Mouse (Mus musculus) fibroblast of lung, adult 2 months (primary cell): ENCODE results near the gene Nxn.

ENCODE experiments used
- DNase-seq: peaks from one replicate; pipeline ENCODE4 v3.0.0-alpha.2; 2011; ENCODE audit warnings: low read depth

Nxn gene

DNA sequence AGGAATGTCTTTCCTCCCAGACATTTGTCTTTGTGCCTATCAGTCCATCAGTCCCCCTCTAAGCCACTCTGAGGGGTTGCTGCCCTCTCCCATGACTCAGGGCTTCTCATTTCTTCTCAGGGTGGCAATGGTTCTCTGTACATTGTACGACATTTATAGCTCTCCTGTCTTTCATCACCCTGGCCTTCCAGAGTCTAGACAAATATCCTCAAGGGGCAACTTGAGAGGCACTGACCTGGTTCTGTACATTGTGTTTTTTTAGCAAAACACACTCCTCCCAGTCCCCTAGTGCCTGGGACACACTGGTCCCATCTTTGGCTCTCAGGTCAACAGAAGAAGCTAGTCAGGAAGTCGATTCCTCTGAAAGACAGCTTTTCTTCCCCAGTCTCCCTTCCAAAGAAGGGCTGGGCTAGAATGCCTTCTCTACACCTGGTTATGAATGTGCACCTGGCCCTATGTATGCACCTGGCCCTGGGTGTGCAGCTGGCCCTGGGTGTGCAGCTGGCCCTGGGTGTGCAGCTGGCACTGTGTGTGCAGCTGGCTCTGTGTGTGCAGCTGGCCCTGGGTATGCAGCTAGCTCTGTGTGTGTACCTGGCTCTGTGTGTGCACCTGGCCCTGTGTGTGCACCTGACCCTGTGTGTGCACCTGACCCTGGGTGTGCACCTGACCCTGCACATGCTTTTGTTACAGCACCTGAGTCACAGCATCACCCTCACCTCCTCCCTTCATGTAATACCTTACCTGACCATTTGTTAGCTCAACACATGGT lies 70.2 kb downstream of the Nxn start:
- no peak for DNase-seq

DNA sequence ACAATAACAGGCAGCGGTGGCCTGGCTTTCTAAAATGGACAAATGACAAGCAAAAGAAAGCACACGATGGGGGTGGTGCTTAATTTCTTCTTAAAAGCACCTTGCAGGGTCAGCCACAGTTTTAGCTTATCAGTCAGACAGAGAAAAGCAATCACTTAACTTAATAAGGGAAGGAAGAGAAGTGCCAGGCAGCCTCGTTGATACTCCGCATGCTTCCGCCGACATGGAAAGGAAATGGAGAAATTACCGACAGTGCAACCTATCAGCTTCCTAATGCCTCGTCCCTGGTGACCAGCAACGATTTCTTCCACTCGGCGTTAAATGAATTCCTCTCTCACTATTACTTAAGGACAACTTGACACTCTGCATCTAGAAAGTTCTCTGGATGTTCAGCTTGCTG lies 70.9 kb downstream of the Nxn start:
- DNase-seq = no peak

DNA sequence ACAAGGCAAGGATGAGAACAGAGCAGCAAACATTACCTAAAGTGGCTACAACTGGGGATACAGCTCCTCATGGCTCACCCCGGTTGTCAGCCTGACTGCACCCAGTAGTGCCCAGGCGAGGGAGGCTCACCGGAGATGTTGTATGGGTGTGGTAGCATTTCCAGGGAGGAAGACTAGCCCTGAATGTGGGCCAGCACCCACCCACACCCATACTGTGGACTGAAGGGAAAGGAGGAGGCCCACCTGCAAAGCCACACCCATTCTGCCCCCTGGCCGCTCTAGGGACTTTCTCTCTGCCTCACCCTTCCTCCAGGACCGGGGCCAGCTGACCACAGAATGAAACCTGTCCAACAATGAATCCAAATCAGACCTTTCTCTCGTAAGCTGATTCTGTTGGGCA lies 72.3 kb downstream of the Nxn start:
- DNase-seq = no peak

DNA sequence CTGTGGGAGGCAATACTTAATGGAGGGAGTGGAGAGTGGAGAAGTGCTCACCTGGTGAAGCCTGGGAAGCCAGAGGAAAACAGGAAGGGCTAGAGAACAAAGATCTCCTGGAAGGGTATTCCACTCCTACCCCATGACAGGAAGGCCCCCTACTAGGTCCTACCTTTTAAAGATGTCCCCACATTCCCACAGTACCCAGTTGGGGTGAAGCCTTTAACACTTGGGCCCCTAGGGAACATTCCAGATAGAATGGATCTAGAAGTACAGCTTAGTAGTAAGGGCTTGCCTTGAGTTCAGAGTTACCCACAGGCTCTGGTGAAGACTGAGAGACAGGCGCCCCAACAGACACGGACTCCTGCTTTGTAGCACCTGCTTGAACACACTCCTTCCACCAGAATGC lies 72.9 kb downstream of the Nxn start:
- DNase-seq = no peak

DNA sequence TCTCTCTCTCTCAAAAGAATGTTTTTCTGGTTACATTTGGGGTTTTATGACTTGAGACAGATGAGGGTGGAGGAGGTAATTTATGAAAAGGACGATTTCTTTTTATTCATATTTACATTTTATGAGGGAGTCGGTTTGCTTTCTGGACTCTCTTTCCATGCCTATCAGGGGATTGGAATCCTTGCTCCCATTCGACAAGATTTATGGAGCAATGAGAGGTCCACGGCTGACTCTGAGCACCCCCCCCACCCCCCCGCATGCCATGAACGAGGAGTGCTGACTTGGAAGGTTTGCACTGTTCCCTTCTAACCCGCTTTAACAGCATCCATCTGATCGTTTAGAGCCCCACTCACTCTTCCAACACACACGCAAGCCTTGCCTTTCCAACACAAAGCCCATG lies 74.1 kb downstream of the Nxn start:
- DNase-seq = no peak

DNA sequence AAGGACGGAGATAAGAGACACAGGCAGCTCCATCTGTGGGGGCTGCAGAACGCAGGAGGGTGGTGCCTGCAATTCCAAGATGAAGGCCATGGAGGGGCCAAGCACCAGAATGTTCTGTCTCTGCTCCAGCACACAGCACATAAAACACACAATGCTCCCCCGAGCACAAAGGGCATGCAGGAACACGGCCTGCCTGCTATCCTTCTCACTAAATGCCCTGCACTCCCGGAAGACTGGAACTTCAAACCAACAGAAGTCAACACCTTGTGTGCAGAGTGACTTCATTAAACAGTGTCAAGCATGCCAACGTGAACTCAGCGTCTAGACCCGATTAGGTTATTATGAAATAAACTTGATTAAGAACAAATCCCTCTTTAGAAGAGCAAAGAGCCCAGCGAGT lies 74.7 kb downstream of the Nxn start:
- no peak for DNase-seq

DNA sequence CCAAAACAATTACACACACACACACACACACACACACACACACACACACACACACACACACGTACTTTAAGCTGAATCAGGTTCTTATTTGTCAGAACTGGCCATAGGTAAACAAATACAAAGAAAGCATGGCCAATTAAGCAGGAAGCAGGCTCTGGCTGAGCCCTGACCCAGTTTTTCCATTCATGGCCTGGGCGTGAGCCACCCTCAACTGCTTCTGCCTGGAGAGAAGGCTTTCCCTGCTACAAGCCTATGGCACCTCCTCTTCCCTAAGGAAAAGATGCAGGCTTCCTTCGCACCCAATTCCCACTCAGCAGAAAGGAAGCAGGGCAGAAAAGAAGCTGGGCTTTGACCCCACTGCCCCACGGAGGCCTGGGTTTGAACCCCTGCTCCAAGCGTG lies 76.0 kb downstream of the Nxn start:
- DNase-seq = no peak

DNA sequence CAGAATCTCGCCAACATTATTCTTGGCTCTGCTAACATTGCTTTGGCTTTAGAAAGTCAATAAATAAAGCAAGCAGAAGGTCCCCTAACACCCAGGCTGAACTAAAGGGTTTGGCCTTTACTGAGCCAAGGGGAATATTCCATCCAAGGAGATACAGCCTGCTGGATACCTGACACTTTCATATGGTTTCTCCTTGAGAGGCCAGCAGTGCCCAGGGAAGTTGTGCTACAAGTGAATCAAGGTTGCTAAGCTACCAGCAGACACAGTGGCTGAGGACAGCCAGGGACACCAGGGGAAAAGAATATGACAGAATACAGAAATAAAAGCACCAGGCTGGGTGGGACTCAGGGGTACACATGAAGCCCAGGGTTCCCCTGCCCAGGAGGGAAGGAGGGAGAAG lies 76.9 kb downstream of the Nxn start:
- DNase-seq = peak; percentile 30

DNA sequence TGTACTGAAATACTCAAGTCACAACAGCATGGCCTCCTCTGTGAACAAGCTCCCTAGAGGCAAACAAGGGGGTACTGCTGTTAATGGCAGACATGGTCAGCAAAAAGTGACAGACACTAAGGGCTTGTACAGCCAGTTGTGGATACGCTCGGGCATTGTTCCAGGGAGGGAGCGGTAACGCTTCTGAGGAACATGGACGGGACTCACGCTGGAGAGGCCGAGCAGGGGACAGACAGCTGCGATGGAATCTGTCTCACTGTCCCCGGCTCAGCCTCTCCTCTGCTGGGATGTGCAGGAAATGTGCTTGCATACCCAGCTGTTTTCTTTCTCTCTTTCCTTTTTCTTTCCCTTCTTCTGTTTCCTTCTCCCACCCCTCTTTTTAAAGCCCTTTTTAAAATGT lies 78.5 kb downstream of the Nxn start:
- DNase-seq = no peak

DNA sequence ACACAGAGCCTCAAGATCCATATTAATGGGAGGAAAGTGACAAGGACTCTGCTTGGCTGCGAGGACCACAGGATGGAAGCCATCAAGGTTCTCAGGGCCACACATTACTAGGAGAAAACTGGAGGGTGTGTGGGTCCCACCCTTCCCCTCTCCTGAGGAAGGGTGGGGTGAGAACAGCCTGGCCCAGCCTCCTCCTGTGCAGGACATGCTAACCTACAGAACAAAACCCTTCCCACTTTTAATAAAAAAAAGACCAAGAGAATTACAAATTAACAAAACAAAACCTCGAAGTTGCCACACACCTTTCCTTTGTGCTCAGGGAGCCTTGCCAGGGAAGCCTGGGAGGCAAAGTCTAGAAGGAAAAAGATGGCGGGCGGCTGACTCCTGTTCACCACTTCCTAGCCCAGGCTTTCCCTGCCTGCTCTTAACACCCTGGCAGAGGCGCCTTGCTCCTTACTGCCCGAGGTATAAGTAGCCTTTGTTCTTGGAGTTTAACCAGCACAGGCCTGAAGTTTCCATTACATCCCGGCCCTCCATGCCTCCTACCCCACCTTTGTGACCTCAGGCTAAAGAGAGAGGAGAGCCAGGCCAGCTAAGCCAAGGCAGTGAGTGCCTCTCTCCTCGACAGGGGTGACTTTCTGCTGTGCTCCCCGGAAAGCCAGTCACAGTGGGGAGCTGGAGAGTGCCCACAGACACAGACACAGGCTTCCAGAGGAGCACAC lies 79.1 kb downstream of the Nxn start:
- DNase-seq = no peak

DNA sequence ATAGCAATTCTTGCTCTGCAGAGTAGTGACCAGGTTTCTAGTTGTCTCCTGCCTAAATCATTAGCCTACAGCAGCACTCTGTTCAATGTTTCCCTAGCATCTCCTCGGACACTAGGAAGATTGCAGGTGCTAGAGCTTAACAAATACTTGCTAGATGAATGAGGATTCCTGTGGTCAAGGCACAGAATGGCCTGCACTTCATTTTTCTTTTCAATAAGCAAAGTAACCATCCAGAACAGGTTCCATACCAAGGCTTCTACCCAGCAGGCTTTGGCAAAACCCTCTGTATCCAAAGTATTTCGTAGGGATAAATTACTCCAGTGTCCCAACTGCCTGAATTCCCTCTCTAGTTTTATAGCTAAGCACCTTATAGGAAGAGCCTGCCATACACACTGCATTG lies 81.0 kb downstream of the Nxn start:
- DNase-seq = no peak

DNA sequence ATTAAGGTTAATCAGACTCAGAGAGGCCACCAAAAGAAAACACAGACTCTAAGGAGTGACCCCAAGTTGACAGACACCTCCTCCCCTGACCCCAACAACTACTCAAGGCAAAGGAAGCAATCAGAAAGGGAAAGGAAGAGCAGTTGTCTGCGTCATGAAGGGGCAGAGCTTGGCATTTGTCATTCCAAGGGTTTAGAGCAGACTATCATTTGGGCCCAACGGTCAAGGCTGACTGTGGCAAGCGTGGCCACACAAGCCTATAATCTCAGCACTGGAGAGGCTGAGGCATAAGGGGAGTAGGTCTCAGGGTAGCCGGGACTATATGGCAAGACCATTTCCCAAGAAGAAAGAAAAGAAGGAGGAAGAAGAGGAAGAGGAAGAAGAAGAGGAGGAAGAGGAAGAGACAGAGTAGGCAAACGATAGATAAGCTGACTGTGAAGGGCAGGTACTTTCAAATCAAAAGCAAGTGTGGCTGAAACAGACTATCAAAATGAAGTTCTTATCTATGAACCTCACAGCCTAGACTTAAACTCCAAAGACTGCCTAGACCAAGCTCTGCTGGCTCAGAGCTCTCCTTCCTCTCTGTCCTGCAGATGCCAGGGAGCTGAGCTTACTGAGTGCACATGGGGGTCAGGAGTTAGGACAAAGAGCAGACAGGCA lies 83.0 kb downstream of the Nxn start:
- no peak for DNase-seq

DNA sequence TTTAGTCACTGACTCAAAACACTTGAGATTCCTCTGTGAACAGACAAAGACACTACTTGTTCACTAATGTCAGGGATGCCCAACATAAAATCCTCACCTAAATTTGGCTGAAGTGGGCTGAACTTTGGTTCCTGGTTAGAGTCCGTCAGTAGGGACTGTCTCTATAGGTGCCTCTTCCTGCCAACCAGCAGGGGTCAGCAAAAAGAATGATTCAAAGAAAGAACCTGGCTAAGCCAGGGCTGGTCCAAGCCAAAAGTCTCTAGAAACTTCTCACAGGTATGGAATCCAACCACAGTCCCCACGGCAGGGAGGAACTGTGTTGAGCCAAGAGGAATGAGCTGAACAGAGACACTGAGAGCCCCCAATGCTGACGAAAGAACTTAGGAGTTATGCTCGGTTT lies 84.2 kb downstream of the Nxn start:
- DNase-seq = peak; percentile 58

DNA sequence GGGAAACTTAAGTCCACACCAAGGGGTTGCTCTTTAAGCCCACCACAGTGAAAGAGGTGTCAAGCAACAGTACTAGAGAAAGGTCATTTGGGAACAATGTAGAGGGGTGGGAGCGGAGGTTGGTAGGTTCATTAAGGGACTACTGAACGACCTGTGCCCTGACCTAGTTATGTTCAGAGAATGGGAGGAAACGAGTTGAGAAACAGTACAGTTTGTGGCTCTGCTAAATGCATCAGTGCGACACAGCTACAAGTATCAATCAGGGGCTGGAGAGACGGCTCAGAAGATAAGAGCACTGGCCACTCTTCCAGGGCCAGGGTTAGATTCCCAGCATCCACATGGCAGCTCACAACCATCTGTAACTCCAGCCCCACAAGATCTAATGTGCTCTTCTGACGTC lies 84.8 kb downstream of the Nxn start:
- DNase-seq = no peak

DNA sequence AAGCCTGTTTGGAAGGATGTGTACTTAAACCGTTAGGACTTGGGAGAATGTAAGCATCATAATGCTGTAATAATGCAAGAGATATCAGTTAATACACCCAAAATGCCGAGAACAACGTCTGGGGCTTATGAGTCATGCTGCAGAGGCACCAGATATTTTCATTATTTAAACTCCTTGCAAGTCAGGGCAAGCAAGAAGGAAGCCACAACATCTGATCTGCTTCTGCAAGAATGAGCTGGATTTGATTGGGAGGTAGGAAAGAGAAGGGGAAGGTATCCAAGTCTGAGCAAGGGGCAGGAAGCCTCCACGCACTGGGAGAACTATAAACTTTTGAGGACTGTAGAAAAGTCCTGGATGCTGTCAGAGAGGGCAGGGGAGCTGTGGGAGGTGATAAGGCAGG lies 86.1 kb downstream of the Nxn start:
- peak; percentile 67 for DNase-seq

DNA sequence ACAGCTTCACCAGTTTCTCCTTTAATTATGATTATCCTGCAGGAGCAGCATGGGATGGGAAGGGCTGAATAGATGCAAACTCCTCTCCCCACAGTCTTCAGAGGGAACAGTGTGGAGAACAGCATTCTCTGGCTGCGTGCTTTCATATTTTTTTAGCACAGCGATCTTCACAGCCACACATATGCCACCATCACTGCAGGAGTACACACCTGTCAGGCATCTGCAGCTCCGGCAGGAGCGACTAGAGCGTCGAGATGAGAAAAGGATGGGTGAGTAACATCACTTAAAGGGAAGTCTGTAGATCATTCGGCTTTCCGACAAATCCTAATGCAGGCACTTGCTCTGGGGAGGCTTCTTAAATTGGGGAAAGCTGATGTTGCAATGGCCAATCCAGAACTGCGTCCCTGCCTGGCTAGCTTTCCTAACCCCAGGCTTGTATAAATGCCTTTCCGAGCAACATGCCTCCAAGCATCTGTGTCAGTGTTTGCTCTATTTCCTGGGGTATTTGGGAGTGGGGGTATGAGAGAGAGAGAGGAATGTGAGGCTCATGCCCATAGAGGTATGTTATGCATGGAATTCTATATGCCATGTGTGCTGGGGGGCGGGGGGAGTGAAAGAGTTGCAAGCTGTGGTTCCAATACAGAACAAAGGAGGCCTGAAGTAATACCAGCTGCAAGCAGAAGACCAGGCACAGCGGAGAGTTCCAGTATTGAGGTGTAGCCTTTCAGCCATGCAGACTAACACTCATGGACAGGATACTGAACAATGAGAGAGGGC lies 87.5 kb downstream of the Nxn start:
- DNase-seq = no peak

DNA sequence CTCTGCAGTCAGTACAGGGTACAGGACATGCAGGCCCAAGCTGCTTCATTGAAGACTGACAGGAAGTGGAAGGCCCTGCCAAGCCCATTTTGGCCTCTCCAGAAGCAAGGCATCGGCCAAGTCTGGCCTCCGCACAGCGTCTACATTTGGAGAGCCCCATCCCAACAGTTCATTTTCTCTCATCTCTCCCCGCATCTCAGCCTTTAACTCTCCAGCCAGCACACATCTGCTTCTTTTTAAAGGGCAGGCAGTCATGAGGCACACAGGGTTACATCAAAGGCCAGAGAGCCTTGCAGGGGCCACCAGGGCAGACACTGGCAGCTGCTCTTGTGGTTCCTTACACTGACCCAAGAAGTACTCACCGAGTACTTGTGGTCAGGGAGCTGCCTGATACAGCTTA lies 89.1 kb downstream of the Nxn start:
- DNase-seq = peak; percentile 74

DNA sequence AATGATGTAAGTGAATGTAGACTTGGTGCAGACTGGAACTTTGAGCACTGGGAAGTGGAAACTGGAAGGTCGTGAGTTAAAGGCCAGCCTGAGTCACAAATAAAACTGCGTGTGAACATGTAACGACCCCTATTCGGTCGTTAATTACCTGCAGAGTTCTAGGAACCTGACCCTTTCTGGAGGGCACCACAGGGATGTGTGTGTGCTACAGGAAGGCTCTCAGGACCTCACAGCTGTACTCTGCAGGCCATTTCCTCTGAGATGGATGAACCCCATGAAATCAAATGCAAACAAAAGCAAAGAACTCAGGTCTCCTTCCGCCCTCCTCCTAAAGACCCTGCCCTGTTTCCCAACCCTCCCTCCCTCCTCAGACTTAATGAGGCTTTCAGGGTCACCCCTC lies 89.9 kb downstream of the Nxn start:
- DNase-seq = no peak

DNA sequence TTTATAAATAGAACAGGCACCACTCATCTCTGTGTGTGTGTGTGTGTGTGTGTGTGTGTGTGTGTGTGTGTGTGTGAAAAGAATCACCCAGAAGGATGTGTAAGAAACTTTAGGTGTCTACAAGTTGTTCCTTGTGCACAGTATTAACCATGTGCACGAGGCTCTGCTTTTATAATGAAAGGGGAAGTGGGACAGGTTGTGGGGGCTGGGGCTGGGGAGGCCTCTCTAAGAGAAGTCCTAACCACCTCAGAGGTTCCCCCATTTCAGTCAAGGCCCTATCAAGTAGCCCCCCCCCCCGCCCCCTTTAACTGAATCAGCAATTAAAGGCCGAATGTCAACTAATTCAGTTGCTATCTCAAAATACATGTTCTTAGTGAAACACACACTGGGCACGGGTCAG lies 92.2 kb downstream of the Nxn start:
- no peak for DNase-seq

DNA sequence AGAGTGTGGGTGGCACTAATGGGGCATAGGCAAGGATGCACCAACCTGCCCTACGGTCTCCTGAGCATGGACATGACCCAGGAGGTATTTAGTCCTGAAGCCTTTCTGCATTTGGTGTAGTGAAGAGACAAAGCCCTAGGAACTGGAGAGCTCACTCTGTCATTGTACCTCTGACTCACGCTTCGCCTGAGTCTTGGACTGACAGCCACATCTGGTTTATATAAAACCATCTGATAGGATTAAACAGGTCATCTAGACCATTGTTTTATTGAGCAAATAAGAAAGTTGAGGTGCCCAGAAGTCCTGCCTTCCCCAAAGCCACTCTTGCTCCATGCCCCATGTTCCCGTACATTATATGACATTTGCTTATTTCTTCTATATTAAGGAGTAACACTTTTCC lies 93.4 kb downstream of the Nxn start:
- no peak for DNase-seq

DNA sequence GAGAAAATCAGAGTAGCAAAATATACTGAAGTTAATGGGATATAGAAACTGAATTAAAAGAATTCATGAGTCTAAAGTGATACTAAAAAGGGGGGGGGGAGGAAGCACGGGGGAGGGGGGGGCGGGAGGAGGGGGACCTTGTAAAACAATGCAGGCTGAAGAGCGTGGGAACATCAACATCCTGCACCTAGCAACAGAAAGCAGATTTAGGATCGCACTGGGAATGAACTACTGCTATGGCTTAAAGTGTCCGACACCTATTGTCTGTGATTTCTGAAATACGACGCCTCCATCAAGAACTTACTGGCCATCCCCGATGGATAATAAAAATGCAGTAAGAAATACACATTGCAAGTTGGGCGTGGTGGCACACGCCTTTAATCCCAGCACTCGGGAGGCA lies 95.6 kb downstream of the Nxn start:
- no peak for DNase-seq

DNA sequence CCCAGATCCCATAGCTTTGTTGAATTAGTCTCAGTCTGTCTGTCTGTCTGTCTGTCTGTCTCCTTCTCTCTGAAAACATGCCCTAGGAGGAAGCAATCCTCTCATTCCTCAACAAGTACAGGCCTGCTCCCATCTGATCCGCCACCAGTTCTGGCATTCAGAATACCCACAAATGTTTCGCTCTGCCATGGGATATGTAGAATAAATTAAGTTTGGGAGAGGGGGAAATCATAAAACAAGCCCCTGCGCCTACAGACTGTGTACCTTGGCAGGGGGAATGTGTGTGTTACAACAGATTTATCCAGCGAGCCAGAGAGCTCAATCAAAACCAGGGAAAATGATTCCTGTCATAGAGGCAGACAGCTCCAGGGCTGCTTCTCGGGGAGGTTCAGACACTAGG lies 98.1 kb downstream of the Nxn start:
- no peak for DNase-seq
